Mouse (Mus musculus) retina, postnatal 7 days (tissue): ENCODE measurements around the gene Btg3.

Source experiments
- DNase-seq: peaks from one replicate; pipeline ENCODE4 v3.0.0-alpha.2; 2012; ENCODE audit warnings: low read depth, low spot score

Btg3 gene

GRCm38 (mm10) chr16:78346662-78347327 lies 30.2 kb downstream of the Btg3 start:
- DNase-seq, result no peak

GRCm38 (mm10) chr16:78343792-78344191 lies 33.2 kb downstream of the Btg3 start:
- DNase-seq, result no peak

GRCm38 (mm10) chr16:78342767-78343166 lies 34.2 kb downstream of the Btg3 start:
- no peak for DNase-seq

GRCm38 (mm10) chr16:78341356-78341755 lies 35.6 kb downstream of the Btg3 start:
- DNase-seq, result no peak

GRCm38 (mm10) chr16:78337226-78337625 lies 39.8 kb downstream of the Btg3 start:
- DNase-seq, result no peak

- DNase-seq, result no peak
These were observed 49.0 kb downstream of the Btg3 start for GRCm38 (mm10) chr16:78327999-78328398.

- no peak for DNase-seq
These were observed 49.4 kb downstream of the Btg3 start for GRCm38 (mm10) chr16:78327562-78327961.

GRCm38 (mm10) chr16:78325972-78326848 lies 50.8 kb downstream of the Btg3 start:
- no peak for DNase-seq

GRCm38 (mm10) chr16:78322140-78322539 lies 54.9 kb downstream of the Btg3 start:
- DNase-seq, result no peak

- DNase-seq, result no peak
These were observed 55.4 kb downstream of the Btg3 start for GRCm38 (mm10) chr16:78321559-78321958.

GRCm38 (mm10) chr16:78319711-78320110 lies 57.3 kb downstream of the Btg3 start:
- no peak for DNase-seq

GRCm38 (mm10) chr16:78317960-78318359 lies 59.0 kb downstream of the Btg3 start:
- DNase-seq, result no peak

- no peak for DNase-seq
These were observed 60.1 kb downstream of the Btg3 start for GRCm38 (mm10) chr16:78316849-78317248.

- no peak for DNase-seq
These were observed 63.0 kb downstream of the Btg3 start for GRCm38 (mm10) chr16:78314026-78314425.

- DNase-seq, result no peak
These were observed 63.7 kb downstream of the Btg3 start for GRCm38 (mm10) chr16:78313135-78313887.

GRCm38 (mm10) chr16:78309258-78309657 lies 67.7 kb downstream of the Btg3 start:
- no peak for DNase-seq

- no peak for DNase-seq
These were observed 69.4 kb downstream of the Btg3 start for GRCm38 (mm10) chr16:78307476-78308192.

GRCm38 (mm10) chr16:78306606-78307005 lies 70.4 kb downstream of the Btg3 start:
- DNase-seq, result no peak

- DNase-seq, result no peak
These were observed 71.3 kb downstream of the Btg3 start for GRCm38 (mm10) chr16:78305606-78306100.

- no peak for DNase-seq
These were observed 74.3 kb downstream of the Btg3 start for GRCm38 (mm10) chr16:78302678-78303050.
